Comparison of ENCODE assay signal across 16 mouse cellular contexts in the genomic region with DNA sequence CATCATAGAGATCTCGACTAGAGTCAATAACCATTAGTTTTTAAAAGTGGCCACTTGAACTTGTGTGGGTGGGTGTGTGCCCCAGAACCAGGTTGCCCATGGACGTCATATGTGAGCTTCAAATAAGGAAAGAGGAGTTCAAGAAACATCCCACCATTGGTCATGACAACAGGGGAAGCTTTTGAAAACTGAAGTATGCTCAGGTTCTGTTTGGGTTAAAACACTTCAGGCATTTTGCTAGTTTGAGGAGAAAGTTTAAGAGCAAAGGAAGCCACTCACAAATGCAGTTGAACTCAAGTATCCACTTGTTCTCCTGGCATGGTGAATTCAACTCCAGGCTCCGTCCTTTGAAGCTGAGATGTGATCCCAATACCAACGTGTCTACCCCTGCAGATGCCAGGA. TPM values are rescaled to one million over a fixed set of nuclear protein-coding genes. Genes with fewer than 3 reads are reported as not detected.
"Had no signal": no experiment of that assay in that cellular context is flagged by ENCODE, and none has a peak within 500 bp of the region (broad histone marks: within the 10 kb centered on the region; RNA-seq: fewer than 3 reads in every experiment).

No protein-coding gene starts in this region.

- H3K27me3 ChIP-seq: kidney, embryonic 15.5 days; liver, embryonic 12.5 days; midbrain, embryonic 15.5 days had no signal

- DNase-seq: kidney, adult 2 months; kidney, postnatal 25 days; retina, postnatal 1 day; thymus, postnatal 36 days had no signal

- H3K4me2 ChIP-seq: kidney, embryonic 15.5 days; limb, embryonic 15.5 days; liver, embryonic 12.5 days; midbrain, embryonic 15.5 days; neural tube, embryonic 13.5 days had no signal

- ATAC-seq: intestine, embryonic 16.5 days; liver, embryonic 12.5 days; midbrain, embryonic 15.5 days had no signal

- H3K4me3 ChIP-seq: kidney, embryonic 15.5 days; left cerebral cortex, adult 2 months; limb, embryonic 15.5 days; liver, embryonic 12.5 days; midbrain, embryonic 10.5 days; midbrain, embryonic 15.5 days; neural tube, embryonic 13.5 days had no signal

- H3K9me3 ChIP-seq: kidney, embryonic 15.5 days; limb, embryonic 15.5 days; liver, embryonic 12.5 days; midbrain, embryonic 10.5 days; midbrain, embryonic 15.5 days; neural tube, embryonic 13.5 days had no signal

- H3K9ac ChIP-seq: kidney, embryonic 15.5 days; limb, embryonic 15.5 days; liver, embryonic 12.5 days; midbrain, embryonic 15.5 days; neural tube, embryonic 13.5 days had no signal

- H3K36me3 ChIP-seq: kidney, embryonic 15.5 days; limb, embryonic 15.5 days; liver, embryonic 12.5 days; midbrain, embryonic 10.5 days; midbrain, embryonic 15.5 days; neural tube, embryonic 13.5 days had no signal

- H3K27ac ChIP-seq: kidney, embryonic 15.5 days; left cerebral cortex, adult 2 months; limb, embryonic 15.5 days; liver, embryonic 12.5 days; midbrain, embryonic 10.5 days; midbrain, embryonic 15.5 days; neural tube, embryonic 13.5 days had no signal

- H3K4me1 ChIP-seq: kidney, embryonic 15.5 days; limb, embryonic 15.5 days; liver, embryonic 12.5 days; midbrain, embryonic 10.5 days; midbrain, embryonic 15.5 days; neural tube, embryonic 13.5 days had no signal

RNA-seq across cellular contexts. Expression of a gene that starts 34.9 kb away (rescaled TPM):
- total RNA-seq: layer of hippocampus, postnatal 25 days; left cerebral cortex, adult 2 months; megakaryocyte progenitor cell, adult 5-6 weeks had no signal
- polyA plus RNA-seq: intestine, embryonic 16.5 days; liver, embryonic 12.5 days; liver, embryonic 16.5 days; spleen, adult 2 months had no signal
